Mouse (Mus musculus): ENCODE results near the gene Gm20388.

DNA sequence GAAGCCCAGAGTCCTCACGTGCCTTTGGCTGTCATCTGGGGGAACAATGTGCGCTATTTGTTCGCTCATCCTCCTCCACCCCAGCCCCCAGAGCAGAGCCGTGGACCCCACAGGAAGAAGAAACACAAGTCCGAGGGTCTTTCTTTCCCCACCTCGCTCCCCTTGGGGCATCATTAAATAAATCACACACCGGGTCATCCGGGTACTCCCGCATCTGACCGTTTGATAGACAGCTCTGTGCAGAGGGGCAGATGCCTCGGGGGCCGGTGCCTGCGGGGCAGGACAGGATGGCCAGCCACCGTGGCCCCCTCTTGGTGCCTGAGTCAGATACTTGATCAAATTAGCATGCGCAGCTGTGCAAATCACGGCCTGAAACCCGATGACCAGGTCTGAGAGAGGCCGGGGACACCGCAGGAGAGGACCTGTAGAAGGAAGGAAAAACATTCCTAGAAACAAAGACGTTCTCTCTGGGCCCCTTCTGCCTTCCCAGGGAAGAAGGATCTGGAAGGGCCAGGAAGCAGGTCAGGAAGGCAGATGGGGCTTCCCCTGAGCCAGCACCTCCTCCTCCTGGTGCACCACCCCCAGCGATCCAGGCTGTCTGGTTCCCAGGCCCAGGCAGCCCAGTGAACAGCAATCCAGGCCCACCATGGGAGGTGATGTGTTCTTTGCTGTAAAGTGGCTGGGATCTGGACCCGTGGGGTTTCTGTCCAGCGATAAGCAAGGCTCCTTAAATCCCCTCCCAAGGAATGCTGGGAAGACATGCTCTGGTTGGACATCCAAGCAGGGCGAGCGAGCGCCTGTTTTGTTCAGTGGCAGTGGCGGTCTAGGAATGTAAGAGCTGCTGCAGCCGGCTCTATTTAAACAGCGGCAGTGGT, 1383.8 kb downstream of the Gm20388 start:
- TF ChIP-seq CTCF (IDR thresholded peaks at IDR 0.05; ENCODE audit: low read depth, low read length), result no peak
- TF ChIP-seq TAL1 (conservative IDR thresholded peaks at IDR 0.05; ENCODE audit: low read depth, low read length), result no peak
- no peak for TF ChIP-seq GATA1 (IDR thresholded peaks at IDR 0.05; ENCODE audit: borderline replicate concordance, low read length)
- no peak for TF ChIP-seq GATA2 (IDR thresholded peaks at IDR 0.05; ENCODE audit: borderline replicate concordance, low read depth, low read length)

Data from G1E (cell line).